Mouse (Mus musculus) midbrain, embryonic 10.5 days (tissue): ENCODE measurements around the gene Safb. TPM values are rescaled to one million over a fixed set of nuclear protein-coding genes. Genes with fewer than 3 reads are reported as not detected.
A peak's percentile ranks its signal among the peaks of the same experiment; 100 is the strongest.
"Not testable (repeated sequence)": the region's sequence is repeated elsewhere in the genome, so short reads cannot be mapped to it uniquely, and the experiment has no call there.

ENCODE experiments used
- DNase-seq: peaks from one replicate; pipeline ENCODE4 v3.0.0-alpha.2; 2017; ENCODE audit warnings: low spot score
- H3K27ac ChIP-seq: fragments of 300-500 bp; sonication (generic); replicated peaks from 2 replicates; pipeline ENCODE4 v1.5.1; 2016; ENCODE audit warnings: mild to moderate bottlenecking
- H3K27me3 ChIP-seq: fragments of 300-500 bp; sonication (generic); 2 replicates; pipeline ENCODE4 v1.6.1; 2016; ENCODE audit warnings: low read depth, mild to moderate bottlenecking; ENCODE audit not compliant: poor library complexity, severe bottlenecking
- H3K36me3 ChIP-seq: fragments of 300-500 bp; sonication (generic); 2 replicates; pipeline ENCODE4 v1.6.1; 2016; ENCODE audit warnings: mild to moderate bottlenecking, moderate library complexity
- H3K4me1 ChIP-seq: fragments of 300-500 bp; sonication (generic); 2 replicates; pipeline ENCODE4 v1.6.1; 2016
- H3K4me3 ChIP-seq: fragments of 300-500 bp; sonication (generic); 2 replicates; pipeline ENCODE4 v1.5.1; 2016; ENCODE audit warnings: mild to moderate bottlenecking, moderate library complexity
- H3K9me3 ChIP-seq: fragments of 300-500 bp; sonication (generic); replicated peaks from 2 replicates; pipeline ENCODE4 v1.6.1; 2016; ENCODE audit warnings: mild to moderate bottlenecking
- WGBS: fragments of 180-500 bp; shearing (Covaris S2); methylation state at CpG from one replicate; pipeline ENCODE4 v1.1.7; 2016; 5-methylcytosine and 5-hydroxymethylcytosine counted together
- polyA plus RNA-seq: library from polyadenylated mRNA; unstranded; fragments of >200 nt; fragmentation: Nextera tagmentation; extraction: Ambion mirVana; gene quantifications from 2 replicates; pipeline ENCODE4 v1.2.1, GENCODE M21; 2016

Gene Safb
- polyA plus RNA-seq, 1 experiment from 2014 or later = 148 TPM

DNA sequence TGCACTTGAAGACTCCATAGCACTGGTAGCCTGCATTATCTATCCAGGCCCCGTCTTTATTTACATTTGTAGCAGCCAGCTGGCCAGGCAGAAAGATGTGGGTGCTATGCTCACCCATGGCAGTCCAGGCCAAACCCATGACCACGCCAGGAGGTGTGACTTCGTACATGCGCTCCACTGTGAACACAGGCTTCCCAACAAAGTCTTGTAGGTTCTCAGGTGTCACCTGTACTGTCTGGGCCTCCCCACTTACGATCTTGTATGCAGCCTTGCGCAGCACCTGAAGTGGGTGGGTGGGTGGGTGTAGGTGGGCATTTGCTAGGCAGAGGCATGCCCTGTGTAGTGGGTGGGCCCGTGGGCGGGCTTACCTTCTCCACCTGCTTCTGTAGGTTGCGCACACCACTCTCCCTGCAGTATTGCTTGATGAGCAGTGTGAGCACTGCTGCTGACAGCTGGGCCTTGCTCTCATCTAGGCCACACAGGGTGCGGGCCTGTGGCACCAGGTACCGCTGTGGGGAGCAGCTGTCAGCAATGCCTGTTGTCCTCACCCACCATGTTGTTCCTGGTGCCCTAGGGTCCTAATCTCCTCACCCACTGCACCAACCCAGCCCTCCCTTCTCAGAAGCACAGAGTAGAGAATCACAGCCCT is 30.6 kb downstream of the Safb start:
- H3K36me3 ChIP-seq = peaks cover 64% of the 10 kb centered on the region
- no peaks in the 10 kb centered on the region for H3K9me3 ChIP-seq
- 90% methylated on average over 11 of the region's 11 CpGs for WGBS
- H3K4me3 ChIP-seq = peak overlapping the region; percentile 84
- no peaks in the 10 kb centered on the region for H3K27me3 ChIP-seq
- H3K27ac ChIP-seq = no peak overlapping the region
- DNase-seq = no peak
- H3K4me1 ChIP-seq = peaks cover 43% of the 10 kb centered on the region

DNA sequence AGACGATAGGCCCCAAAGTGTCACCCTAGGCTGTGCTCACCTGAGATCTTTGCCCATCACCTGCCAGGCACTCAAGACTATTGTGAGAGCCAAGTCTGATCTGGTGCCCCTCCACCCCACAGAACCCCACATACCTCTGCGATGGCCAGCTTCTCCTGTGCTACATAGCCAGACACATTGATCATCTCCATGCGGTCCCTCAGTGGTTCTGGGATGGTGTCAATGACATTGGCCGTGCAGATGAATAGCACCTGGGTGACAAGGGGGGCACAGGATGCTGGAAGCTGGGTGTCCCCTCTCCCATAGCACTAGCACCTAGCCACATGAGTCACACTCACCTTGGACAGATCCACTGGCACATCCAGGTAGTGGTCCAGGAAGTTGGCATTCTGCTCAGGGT is 31.2 kb downstream of the Safb start:
- no peaks in the 10 kb centered on the region for H3K9me3 ChIP-seq
- DNase-seq = no peak
- H3K27me3 ChIP-seq = no peaks in the 10 kb centered on the region
- H3K27ac ChIP-seq = no peak overlapping the region
- H3K4me1 ChIP-seq = peaks cover 38% of the 10 kb centered on the region
- H3K4me3 ChIP-seq = peak overlapping the region; percentile 84
- H3K36me3 ChIP-seq = peaks cover 69% of the 10 kb centered on the region
- WGBS = 90% methylated on average over 4 of the region's 4 CpGs

DNA sequence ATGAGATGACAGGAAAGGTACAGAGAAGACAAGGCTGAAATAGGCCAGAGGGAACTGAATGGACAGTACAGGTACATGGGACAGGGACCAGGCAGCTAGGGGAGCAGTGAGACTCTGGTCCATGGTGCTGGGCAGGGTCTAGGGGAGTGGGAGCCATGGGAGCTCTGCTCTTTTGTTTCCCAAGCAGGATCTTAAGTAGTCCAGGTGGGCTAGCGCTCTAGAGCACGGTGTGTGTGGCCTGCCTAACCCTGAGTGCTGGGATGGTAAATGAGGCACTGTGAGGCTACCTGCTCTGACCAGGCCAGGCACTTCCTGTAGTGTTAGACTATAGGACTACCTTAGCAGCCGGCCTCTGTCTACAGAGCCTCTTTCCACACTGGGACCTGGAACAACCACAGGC is 32.1 kb downstream of the Safb start:
- Histone ChIP-seq H3K27ac (no peak overlapping the region), H3K4me1 (peaks cover 29% of the 10 kb centered on the region), H3K27me3 (no peaks in the 10 kb centered on the region), H3K4me3 (no peak overlapping the region), H3K36me3 (peaks cover 78% of the 10 kb centered on the region), H3K9me3 (no peaks in the 10 kb centered on the region)
- WGBS = 84% methylated on average over 3 of the region's 3 CpGs
- no peak for DNase-seq

DNA sequence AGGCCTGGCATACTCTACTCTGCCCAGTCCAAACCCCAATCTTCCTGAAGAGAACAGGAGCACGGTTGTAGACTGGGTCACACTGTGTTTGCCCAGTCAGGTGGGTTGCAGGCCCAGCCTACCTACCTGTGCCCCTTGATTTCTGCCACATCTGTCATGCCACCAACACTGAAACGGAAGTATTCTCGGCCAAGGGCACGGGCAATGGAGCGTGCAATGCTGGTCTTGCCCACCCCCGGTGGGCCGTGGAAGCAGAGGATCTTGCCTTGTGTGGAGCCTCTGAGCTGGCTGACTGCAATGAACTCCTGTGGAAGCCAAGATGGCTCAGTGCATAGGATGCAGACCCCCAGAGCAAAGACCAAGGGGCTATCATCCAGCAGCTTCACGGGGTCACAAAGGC is 33.0 kb downstream of the Safb start:
- Histone ChIP-seq H3K27ac (no peak overlapping the region), H3K4me3 (no peak overlapping the region), H3K9me3 (no peaks in the 10 kb centered on the region), H3K36me3 (peaks cover 87% of the 10 kb centered on the region), H3K4me1 (peaks cover 21% of the 10 kb centered on the region), H3K27me3 (no peaks in the 10 kb centered on the region)
- DNase-seq = no peak
- 93% methylated on average over 8 of the region's 8 CpGs for WGBS

DNA sequence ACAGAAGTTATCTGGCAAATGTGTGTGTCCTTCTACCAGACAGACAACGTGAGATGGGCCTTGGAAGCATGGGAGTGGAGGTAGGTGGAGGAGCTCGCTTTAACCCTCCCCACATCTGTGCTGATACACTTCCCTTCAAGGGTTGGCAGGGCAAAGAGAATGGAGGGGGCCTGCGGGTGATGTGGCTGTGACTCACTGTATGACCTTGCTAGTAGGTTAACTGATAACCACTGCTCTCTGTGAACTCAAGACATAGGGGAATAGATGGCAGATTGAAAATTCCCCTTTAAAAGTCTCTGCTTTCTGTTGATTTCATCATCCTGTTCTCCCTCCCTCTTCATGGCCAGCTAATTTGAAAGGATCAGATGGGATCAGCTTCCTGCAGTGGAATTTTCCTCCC is 40.9 kb downstream of the Safb start:
- 85% methylated on average over 3 of the region's 3 CpGs for WGBS
- Histone ChIP-seq H3K9me3 (no peaks in the 10 kb centered on the region), H3K4me1 (peaks cover 26% of the 10 kb centered on the region), H3K4me3 (peak overlapping the region; percentile 83; the same call in 1 of the 2 replicates), H3K36me3 (peaks cover 50% of the 10 kb centered on the region), H3K27me3 (no peaks in the 10 kb centered on the region), H3K27ac (no peak overlapping the region)
- DNase-seq = no peak

DNA sequence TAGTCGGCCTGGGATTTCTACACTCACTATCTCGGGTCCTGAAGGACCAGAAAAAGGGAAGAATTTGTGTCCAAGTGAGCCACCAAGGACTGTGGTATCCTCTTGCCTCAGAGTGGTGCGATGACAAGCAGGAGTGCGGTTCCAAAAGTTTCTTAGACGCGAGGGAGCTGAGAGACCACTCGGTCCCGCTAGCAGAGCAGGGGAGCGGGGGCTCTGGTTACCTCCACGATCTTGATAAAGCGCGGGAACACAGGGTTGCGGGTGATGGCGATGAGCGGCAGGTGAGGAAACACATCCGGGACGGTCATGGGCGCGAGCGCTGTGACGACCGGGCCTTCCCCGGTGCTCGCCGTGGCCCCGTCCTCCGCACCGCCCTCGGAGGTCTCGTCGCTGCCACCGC is 41.6 kb downstream of the Safb start:
- peaks cover 42% of the 10 kb centered on the region for H3K36me3 ChIP-seq
- peak overlapping the region; percentile 90 for H3K27ac ChIP-seq
- no peaks in the 10 kb centered on the region for H3K27me3 ChIP-seq
- under 1% methylated on average over 32 of the region's 32 CpGs for WGBS
- H3K9me3 ChIP-seq = no peaks in the 10 kb centered on the region
- H3K4me3 ChIP-seq = peak overlapping the region; percentile 83
- H3K4me1 ChIP-seq = peaks cover 26% of the 10 kb centered on the region
- no peak for DNase-seq

DNA sequence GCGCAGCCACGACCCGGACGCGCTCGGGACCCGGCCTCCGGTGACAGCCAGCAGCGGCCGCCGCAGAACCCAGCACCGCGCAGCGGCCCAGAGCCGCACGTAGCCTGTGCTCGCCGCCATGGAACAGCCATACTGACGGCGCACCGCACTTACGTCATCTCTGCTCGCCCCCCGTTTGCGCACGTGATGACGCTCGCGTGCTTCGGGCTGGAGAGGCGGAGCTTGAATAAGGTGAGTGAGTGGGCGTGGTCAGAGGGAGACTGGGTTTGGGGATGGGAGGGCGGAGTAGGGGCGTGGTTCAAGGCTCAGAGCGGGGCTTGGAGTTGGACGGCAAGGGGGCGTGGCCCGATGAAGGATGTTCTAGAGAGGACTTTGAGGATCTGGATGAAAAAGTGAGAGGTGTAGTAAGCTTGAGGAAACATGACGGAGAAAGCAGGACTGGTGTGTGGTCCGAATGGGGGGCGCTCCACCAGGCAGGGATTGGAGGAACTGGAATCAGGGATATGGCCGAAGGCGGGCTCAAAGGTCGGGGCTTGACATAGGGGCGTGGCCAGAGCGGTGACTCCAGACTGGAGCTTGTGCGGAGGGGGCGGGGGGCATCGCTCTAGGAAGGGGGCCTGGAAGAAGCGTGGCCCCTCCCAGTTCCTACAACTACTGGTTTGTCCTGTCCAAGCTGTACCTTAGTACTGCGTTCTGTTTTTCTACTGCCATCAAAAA is 42.3 kb downstream of the Safb start, which contains the start of gene Lonp1:
TSS of gene Lonp1 (minus strand) at position 134 of the 717 bp plus-strand sequence.
- Histone ChIP-seq H3K27ac (peak within 1 kb of the TSS; percentile 90), H3K27me3 (no peaks in the 10 kb centered on the region), H3K36me3 (peaks cover 35% of the 10 kb centered on the region), H3K9me3 (no peaks in the 10 kb centered on the region), H3K4me1 (peaks cover 26% of the 10 kb centered on the region), H3K4me3 (peak within 1 kb of the TSS; percentile 83)
- DNase-seq = peak; percentile 99
- under 1% methylated on average over 51 of the region's 51 CpGs for WGBS

DNA sequence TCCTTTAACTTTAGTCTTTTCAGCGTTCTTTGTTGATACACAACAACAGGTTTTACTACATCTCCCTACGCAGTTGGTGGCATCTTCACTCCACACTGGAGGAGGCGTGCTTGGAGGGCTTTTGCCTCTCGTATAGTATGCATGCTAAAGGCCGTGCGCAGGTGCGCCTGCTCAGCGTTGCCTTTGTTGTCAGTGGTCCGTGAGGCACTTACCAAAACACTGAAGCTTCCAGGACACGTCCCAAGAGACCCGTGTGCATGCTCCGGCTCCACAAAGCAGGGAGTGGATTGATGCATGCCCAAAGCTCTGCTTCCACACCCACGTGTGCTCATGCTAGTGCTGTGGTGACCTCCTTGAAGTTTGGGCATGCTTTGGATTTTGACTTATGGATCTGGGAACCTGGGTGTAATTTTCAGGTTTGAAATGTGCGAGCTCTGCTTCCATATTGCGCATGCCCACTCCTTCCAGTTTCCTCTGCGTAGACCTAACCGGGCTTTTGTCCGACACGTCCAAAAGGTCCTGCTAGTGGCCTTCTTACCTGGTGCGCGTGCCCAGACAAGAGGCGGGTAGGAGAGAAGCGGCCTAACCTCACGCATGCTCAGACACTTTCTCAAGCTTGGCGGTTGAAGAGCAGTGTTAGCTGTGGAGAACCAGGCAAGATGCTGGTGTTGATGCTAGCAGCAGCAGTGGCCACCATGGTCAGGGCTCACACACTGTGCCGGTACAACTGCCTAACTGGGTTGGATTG is 43.1 kb downstream of the Safb start, which contains the start of gene Catsperd:
TSS of gene Catsperd (plus strand) at position 614 of the 748 bp plus-strand sequence.
- H3K4me1 ChIP-seq = peaks cover 26% of the 10 kb centered on the region
- H3K9me3 ChIP-seq = no peaks in the 10 kb centered on the region
- H3K27me3 ChIP-seq = no peaks in the 10 kb centered on the region
- H3K36me3 ChIP-seq = peaks cover 27% of the 10 kb centered on the region
- no peak for DNase-seq
- H3K4me3 ChIP-seq = peak within 1 kb of the TSS; percentile 83
- H3K27ac ChIP-seq = peak within 1 kb of the TSS; percentile 90
- 10% methylated on average over 26 of the region's 26 CpGs for WGBS

DNA sequence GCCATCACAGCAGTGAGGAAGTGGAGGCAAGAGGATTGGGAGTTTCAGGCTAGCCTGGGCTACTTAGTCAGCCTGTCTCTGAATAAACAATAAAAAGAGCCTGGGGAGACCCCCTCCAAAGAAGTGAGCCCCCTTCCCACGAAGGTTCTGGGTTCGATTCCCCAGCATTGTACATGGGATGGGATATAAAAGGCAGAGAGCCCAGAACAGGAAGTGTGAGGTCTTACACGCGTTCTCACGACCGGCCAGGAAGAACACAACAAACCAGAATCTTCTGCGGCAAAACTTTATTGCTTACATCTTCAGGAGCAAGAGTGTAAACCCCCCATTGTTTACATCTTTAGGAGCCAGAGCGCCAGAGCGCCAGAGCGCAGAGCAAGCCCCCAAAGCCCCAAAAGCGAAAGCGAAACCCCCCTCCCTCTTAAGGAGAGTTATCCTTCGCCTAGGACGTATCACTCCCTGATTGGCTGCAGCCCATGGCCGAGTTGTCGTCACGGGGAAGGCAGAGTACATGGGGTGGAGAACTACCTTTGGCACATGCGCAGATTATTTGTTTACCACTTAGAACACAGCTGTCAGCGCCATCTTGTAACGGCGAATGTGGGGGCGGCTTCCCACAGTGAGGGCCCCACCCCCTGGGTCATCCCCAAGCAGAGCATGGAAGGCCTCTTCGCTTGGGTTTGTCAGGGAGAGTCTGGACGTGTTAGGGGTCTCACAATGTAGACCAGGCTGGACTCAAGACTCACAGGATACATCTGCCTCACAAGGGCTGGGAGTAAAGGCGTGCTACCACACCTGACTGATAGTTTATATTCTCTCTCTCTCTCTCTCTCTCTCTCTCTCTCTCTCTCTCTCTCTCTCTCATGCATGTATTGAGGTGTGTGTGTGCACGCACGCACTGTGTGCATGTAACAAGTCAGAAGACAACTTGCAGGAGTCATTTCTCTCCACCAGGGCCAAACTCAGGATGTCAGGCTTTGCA is 45.5 kb downstream of the Safb start:
- 89% methylated on average over 27 of the region's 27 CpGs for WGBS
- not testable (repeated sequence) for H3K4me3 ChIP-seq, H3K9me3 ChIP-seq, H3K27me3 ChIP-seq, DNase-seq, H3K27ac ChIP-seq, H3K36me3 ChIP-seq
- H3K4me1 ChIP-seq = peaks cover 22% of the 10 kb centered on the region

DNA sequence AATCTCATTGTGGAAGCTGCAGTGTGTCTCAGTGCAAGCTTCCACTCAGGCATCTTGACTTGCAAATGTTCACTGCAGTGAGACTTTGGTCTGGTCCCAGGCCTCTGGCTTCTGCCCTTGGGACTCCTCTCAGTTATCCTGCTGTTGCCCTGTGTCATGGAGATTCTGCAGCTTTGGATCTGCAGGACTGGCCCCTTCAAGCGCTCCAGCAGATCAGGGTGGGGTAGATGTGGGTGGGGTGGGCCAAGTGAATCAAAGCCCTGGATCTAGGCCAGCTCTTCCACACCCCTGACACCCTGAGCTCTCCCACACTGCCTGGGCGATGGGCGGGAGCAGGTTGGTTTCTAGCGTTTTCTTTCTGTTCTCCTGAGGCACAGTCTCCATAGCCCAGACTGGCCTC is 47.2 kb downstream of the Safb start:
- no peaks in the 10 kb centered on the region for H3K36me3 ChIP-seq
- peaks cover 10% of the 10 kb centered on the region for H3K4me1 ChIP-seq
- WGBS = 62% methylated on average over 4 of the region's 4 CpGs
- no peaks in the 10 kb centered on the region for H3K27me3 ChIP-seq
- no peak overlapping the region for H3K27ac ChIP-seq
- H3K4me3 ChIP-seq = no peak overlapping the region
- DNase-seq = no peak
- no peaks in the 10 kb centered on the region for H3K9me3 ChIP-seq

DNA sequence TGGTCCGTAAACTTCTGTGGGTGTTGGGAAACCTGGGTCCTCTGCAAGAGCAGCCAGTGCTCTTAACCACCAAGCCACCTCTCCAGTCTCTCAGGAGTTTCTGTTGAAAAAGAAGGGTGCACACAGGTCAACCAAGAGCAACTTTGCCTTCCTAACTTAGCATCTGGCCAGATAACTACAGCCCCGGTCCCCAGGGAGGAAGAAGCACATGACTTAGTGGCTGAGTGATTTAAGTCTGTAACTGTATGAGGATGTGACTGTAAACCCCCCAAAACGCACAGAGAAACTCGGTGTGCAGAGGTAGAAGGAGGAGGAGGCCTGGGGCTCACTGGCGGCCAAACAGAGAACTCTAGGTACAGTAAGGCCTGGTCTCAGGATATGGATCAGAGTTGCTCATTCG is 49.4 kb downstream of the Safb start:
- no peak overlapping the region for H3K4me3 ChIP-seq
- no peaks in the 10 kb centered on the region for H3K4me1 ChIP-seq
- H3K36me3 ChIP-seq = no peaks in the 10 kb centered on the region
- H3K9me3 ChIP-seq = no peaks in the 10 kb centered on the region
- no peaks in the 10 kb centered on the region for H3K27me3 ChIP-seq
- H3K27ac ChIP-seq = no peak overlapping the region
- DNase-seq = no peak
- 87% methylated on average over 6 of the region's 6 CpGs for WGBS

DNA sequence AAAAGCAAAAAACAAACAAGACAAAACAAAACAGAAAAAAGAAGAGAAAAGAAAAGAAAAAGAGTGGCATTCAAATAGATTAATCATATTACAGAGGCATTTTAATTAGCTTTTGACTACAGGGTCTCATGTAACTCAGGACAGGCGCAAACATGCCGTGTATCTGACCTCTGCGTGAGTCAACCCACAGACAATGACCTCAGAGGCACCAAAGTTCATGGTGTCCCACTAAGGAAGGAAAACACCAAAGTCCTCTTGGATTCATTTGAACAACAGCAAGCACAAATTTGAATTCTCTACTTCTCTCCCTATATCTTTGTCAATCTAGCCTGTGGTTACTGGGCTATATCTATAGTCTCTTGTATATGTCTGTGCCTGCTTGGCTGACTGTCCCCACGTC is 58.6 kb downstream of the Safb start:
- no peak overlapping the region for H3K27ac ChIP-seq
- DNase-seq = no peak
- H3K9me3 ChIP-seq = no peaks in the 10 kb centered on the region
- H3K27me3 ChIP-seq = no peaks in the 10 kb centered on the region; the same call in 1 of the 2 replicates
- 87% methylated on average over 4 of the region's 4 CpGs for WGBS
- H3K4me3 ChIP-seq = no peak overlapping the region
- H3K36me3 ChIP-seq = no peaks in the 10 kb centered on the region
- no peaks in the 10 kb centered on the region for H3K4me1 ChIP-seq
